Mouse (Mus musculus): ENCODE results near the gene Dot1l.
A peak's percentile ranks its signal among the peaks of the same experiment; 100 is the strongest.

Gene Dot1l

GRCm38 (mm10) chr10:80758651-80759050 lies 3.6 kb downstream of the Dot1l start:
- DNase-seq (ENCODE audit: low spot score), result no peak

GRCm38 (mm10) chr10:80760596-80761524 lies 5.9 kb downstream of the Dot1l start:
- DNase-seq (ENCODE audit: low spot score), result no peak

GRCm38 (mm10) chr10:80761821-80762220 lies 6.8 kb downstream of the Dot1l start:
- DNase-seq (ENCODE audit: low spot score), result no peak

GRCm38 (mm10) chr10:80763502-80763901 lies 8.5 kb downstream of the Dot1l start:
- no peak for DNase-seq (ENCODE audit: low spot score)

GRCm38 (mm10) chr10:80765746-80766145 lies 10.7 kb downstream of the Dot1l start:
- no peak for DNase-seq (ENCODE audit: low spot score)

- DNase-seq (ENCODE audit: low spot score), result no peak
Observed at GRCm38 (mm10) chr10:80766161-80766815, 11.3 kb downstream of the Dot1l start.

GRCm38 (mm10) chr10:80768365-80768764 lies 13.4 kb downstream of the Dot1l start:
- no peak for DNase-seq (ENCODE audit: low spot score)

GRCm38 (mm10) chr10:80773816-80774215 lies 18.8 kb downstream of the Dot1l start:
- no peak for DNase-seq (ENCODE audit: low spot score)

- peak; percentile 93 for DNase-seq (ENCODE audit: low spot score)
Observed at GRCm38 (mm10) chr10:80774549-80774948, 19.5 kb downstream of the Dot1l start.

- DNase-seq (ENCODE audit: low spot score), result no peak
Observed at GRCm38 (mm10) chr10:80774981-80775380, 20.0 kb downstream of the Dot1l start.

- no peak for DNase-seq (ENCODE audit: low spot score)
Observed at GRCm38 (mm10) chr10:80775731-80776130, 20.7 kb downstream of the Dot1l start.

GRCm38 (mm10) chr10:80776358-80776869 lies 21.4 kb downstream of the Dot1l start:
- no peak for DNase-seq (ENCODE audit: low spot score)

GRCm38 (mm10) chr10:80777123-80777522 lies 22.1 kb downstream of the Dot1l start:
- no peak for DNase-seq (ENCODE audit: low spot score)

GRCm38 (mm10) chr10:80779565-80779964 lies 24.6 kb downstream of the Dot1l start:
- no peak for DNase-seq (ENCODE audit: low spot score)

GRCm38 (mm10) chr10:80784302-80784701 lies 29.3 kb downstream of the Dot1l start:
- no peak for DNase-seq (ENCODE audit: low spot score)

GRCm38 (mm10) chr10:80784871-80785270 lies 29.9 kb downstream of the Dot1l start:
- no peak for DNase-seq (ENCODE audit: low spot score)

- DNase-seq (ENCODE audit: low spot score), result no peak
Observed at GRCm38 (mm10) chr10:80785963-80786362, 31.0 kb downstream of the Dot1l start.

GRCm38 (mm10) chr10:80787517-80787916 lies 32.5 kb downstream of the Dot1l start:
- DNase-seq (ENCODE audit: low spot score), result no peak

GRCm38 (mm10) chr10:80790761-80791404 lies 35.9 kb downstream of the Dot1l start:
- DNase-seq (ENCODE audit: low spot score), result no peak

GRCm38 (mm10) chr10:80791476-80792174 lies 36.6 kb downstream of the Dot1l start:
- no peak for DNase-seq (ENCODE audit: low spot score)

GRCm38 (mm10) chr10:80792175-80793032 lies 37.4 kb downstream of the Dot1l start:
- no peak for DNase-seq (ENCODE audit: low spot score)
